Mouse (Mus musculus) midbrain, embryonic 14.5 days (tissue): ENCODE data around the gene Slco1a6. TPM values are rescaled to one million over a fixed set of nuclear protein-coding genes. Genes with fewer than 3 reads are reported as not detected.
"Not testable (repeated sequence)": the region's sequence is repeated elsewhere in the genome, so short reads cannot be mapped to it uniquely, and the experiment has no call there.

ENCODE experiments used
- ATAC-seq: fragments of 200-750 bp; cut with Nextera tagmentation; 2 replicates; pipeline ENCODE4 v1.8.0; 2017; ENCODE audit warnings: moderate number of reproducible peaks, moderate library complexity; ENCODE audit not compliant: low FRiP score, low TSS enrichment
- DNase-seq: peaks from one replicate; pipeline ENCODE4 v3.0.0-alpha.2; 2015
- H3K27ac ChIP-seq: fragments of 300-500 bp; sonication (generic); replicated peaks from 2 replicates; pipeline ENCODE4 v1.5.1; 2014; ENCODE audit warnings: mild to moderate bottlenecking, low read depth, low read length, moderate library complexity
- H3K27me3 ChIP-seq: fragments of 300-500 bp; sonication (generic); 2 replicates; pipeline ENCODE4 v1.6.1; 2014; ENCODE audit warnings: low read length, control low read depth, mixed read lengths; ENCODE audit not compliant: control insufficient read depth, insufficient read depth
- H3K36me3 ChIP-seq: fragments of 300-500 bp; sonication (generic); 2 replicates; pipeline ENCODE4 v1.6.1; 2014; ENCODE audit warnings: low read length, control low read depth; ENCODE audit not compliant: control insufficient read depth, insufficient read depth
- H3K4me1 ChIP-seq: fragments of 300-500 bp; sonication (generic); 2 replicates; pipeline ENCODE4 v1.6.1; 2014; ENCODE audit warnings: mild to moderate bottlenecking, antibody characterized with exemption, low read length, control low read depth; ENCODE audit not compliant: control insufficient read depth, insufficient read depth
- H3K4me2 ChIP-seq: fragments of 300-500 bp; sonication (generic); 2 replicates; pipeline ENCODE4 v1.6.1; 2014; ENCODE audit warnings: mild to moderate bottlenecking, low read length, moderate library complexity
- H3K4me3 ChIP-seq: fragments of 300-500 bp; sonication (generic); replicated peaks from 2 replicates; pipeline ENCODE4 v1.5.1; 2014; ENCODE audit warnings: low read depth, low read length
- H3K9ac ChIP-seq: fragments of 300-500 bp; sonication (generic); replicated peaks from 2 replicates; pipeline ENCODE4 v1.6.1; 2014; ENCODE audit warnings: mild to moderate bottlenecking, low read length, moderate library complexity
- H3K9me3 ChIP-seq: fragments of 300-500 bp; sonication (generic); 2 replicates; pipeline ENCODE4 v1.6.1; 2016; ENCODE audit warnings: low read length, control low read depth, mixed read lengths; ENCODE audit not compliant: control insufficient read depth
- WGBS: fragments of 180-500 bp; shearing (Covaris S2); extraction: QIAGEN DNeasy Blood & Tissue Kit; methylation state at CpG from one replicate; pipeline ENCODE4 v1.1.7; 2014; 5-methylcytosine and 5-hydroxymethylcytosine counted together
- polyA plus RNA-seq: library from polyadenylated mRNA; unstranded; fragments of >200 nt; fragmentation: Nextera tagmentation; extraction: Ambion mirVana; gene quantifications from 2 replicates; pipeline ENCODE4 v1.2.1, GENCODE M21; 2014

Slco1a6 gene
- polyA plus RNA-seq, 1 experiment from 2014 or later, result 0.54 TPM

DNA sequence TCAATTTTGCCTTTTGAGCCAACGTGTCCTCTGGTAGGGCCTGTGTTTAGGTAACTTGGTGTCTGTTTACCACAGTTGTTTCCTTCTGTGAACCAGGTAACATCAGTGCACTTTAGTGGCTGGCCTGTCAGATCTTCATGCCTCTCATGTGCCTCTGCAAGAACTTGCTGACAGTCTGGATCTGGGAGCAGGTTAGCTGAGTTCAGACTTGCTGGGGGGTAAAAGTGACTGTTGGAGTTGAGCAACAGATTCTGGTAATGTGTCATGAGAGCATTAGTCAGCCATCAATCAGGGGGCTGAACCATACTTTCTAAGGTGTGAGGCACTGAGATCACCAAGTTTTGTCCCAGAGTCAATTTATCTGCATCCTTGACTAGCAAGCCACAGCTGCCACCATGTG lies 16.4 kb downstream of the Slco1a6 start:
- ATAC-seq, result no peak
- 70% methylated on average over 1 of the region's 1 CpGs for WGBS
- Histone ChIP-seq H3K9ac (no peak overlapping the region), H3K36me3 (no peaks in the 10 kb centered on the region), H3K9me3 (no peaks in the 10 kb centered on the region), H3K27ac (no peak overlapping the region), H3K4me1 (no peaks in the 10 kb centered on the region), H3K27me3 (no peaks in the 10 kb centered on the region), H3K4me3 (no peak overlapping the region), H3K4me2 (no peak overlapping the region)
- no peak for DNase-seq

DNA sequence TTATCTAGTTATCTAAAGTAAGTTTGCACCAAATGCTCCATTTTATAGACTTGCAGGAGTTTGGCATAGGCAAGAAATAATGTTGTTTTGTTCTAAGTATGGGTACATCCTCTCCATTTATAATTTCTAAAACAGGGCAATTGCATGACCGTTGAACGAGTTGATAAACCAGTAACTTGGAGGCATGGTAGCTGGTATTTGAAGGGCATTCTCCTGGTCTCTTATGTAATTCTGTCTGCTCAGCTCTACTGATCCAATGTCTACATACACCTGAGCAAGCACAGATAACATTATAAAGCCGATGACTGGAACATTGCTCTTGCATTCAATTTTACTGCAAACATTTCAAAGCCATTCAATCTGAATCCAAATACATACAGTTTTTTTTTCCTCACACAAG lies 20.9 kb downstream of the Slco1a6 start:
- ATAC-seq (no peak), DNase-seq (no peak)
- H3K27me3 ChIP-seq, result no peaks in the 10 kb centered on the region
- no peak overlapping the region for H3K4me3 ChIP-seq
- no peak overlapping the region for H3K27ac ChIP-seq
- no peak overlapping the region for H3K9ac ChIP-seq
- no peak overlapping the region for H3K4me2 ChIP-seq
- 96% methylated on average over 3 of the region's 3 CpGs for WGBS
- H3K36me3 ChIP-seq, result no peaks in the 10 kb centered on the region
- no peaks in the 10 kb centered on the region for H3K4me1 ChIP-seq
- no peaks in the 10 kb centered on the region; the same call in 1 of the 2 replicates for H3K9me3 ChIP-seq

DNA sequence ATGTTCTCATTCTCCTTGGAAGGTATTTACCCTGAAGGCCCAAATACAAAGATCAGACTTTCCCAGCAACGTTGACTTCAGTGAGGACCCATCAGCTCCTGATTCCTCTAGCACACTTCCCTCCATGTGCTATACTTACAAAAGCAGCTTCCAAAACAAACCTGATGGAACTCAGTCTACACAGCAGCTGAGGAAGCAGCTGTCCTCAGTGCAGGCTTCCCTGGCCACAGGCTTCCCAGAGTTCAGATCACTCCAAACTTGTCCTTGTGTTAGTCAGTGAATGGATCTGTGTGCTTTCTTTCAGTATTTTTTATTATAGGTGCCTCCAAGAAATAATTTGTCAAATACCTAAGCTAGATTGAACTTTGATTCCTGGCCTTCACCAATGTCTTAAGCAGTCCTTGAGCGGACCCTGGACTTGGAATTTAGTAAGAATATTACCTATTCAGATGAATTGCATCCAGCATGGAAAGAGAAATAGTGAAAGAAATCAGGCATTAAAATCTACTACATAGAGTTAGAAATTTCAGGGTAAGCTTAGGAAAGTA lies 22.4 kb downstream of the Slco1a6 start:
- no peaks in the 10 kb centered on the region for H3K36me3 ChIP-seq
- ATAC-seq, result no peak
- WGBS, result 90% methylated on average over 2 of the region's 2 CpGs

DNA sequence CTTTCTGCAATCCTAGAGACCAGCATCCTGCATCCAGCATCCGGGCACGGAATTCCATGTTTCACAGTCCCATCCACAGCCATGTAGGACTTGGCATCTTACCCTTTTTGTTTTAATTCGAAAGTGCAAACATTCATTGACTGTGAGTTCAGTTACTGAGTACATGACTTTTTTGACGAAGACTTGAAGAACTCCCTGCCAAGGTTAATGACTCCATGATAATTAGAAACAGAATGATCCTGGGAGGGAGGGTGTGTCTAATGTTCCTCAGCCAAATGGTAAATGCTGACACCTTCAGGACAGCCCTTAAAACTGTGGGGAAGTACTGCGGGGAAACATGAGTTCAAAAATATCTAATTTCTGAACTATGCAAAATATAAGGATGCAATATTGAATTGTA lies 44.9 kb downstream of the Slco1a6 start:
- DNase-seq (no peak), ATAC-seq (no peak)
- Histone ChIP-seq H3K27ac (no peak overlapping the region), H3K9ac (no peak overlapping the region), H3K4me1 (no peaks in the 10 kb centered on the region), H3K27me3 (no peaks in the 10 kb centered on the region), H3K9me3 (no peaks in the 10 kb centered on the region), H3K4me3 (no peak overlapping the region), H3K36me3 (no peaks in the 10 kb centered on the region), H3K4me2 (no peak overlapping the region)
- 94% methylated on average over 5 of the region's 5 CpGs for WGBS

More for the DNA sequence above, 22.4 kb downstream of the Slco1a6 start:
- Histone ChIP-seq H3K4me3 (no peak overlapping the region), H3K27ac (no peak overlapping the region), H3K9me3 (no peaks in the 10 kb centered on the region; the same call in 1 of the 2 replicates), H3K4me2 (no peak overlapping the region), H3K27me3 (no peaks in the 10 kb centered on the region), H3K4me1 (no peaks in the 10 kb centered on the region), H3K9ac (no peak overlapping the region)
- no peak for DNase-seq

DNA sequence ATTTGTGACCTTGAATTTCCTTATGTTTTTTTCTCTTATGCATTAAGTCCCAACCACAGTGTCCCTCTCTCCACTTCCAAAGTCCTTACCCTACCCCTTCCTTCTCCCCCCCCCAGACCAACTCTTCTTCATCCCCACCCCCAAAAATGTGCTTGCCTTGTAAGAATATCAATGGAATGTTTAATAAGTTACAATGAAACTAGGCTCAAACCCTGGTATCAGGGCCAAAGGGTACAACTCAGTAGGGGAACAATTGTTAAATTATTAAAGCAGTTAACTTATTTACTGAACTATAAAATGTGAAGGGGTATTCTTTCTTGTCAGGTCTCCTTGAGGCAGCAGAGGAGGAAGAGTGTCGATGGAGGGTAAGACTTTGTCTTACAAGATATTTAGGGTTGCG lies 47.1 kb downstream of the Slco1a6 start:
- Histone ChIP-seq H3K27ac (no peak overlapping the region), H3K27me3 (no peaks in the 10 kb centered on the region), H3K9me3 (no peaks in the 10 kb centered on the region), H3K4me2 (no peak overlapping the region), H3K9ac (no peak overlapping the region), H3K36me3 (no peaks in the 10 kb centered on the region), H3K4me3 (no peak overlapping the region), H3K4me1 (no peaks in the 10 kb centered on the region)
- WGBS, result 90% methylated on average over 2 of the region's 2 CpGs
- ATAC-seq, result no peak
- DNase-seq, result no peak

DNA sequence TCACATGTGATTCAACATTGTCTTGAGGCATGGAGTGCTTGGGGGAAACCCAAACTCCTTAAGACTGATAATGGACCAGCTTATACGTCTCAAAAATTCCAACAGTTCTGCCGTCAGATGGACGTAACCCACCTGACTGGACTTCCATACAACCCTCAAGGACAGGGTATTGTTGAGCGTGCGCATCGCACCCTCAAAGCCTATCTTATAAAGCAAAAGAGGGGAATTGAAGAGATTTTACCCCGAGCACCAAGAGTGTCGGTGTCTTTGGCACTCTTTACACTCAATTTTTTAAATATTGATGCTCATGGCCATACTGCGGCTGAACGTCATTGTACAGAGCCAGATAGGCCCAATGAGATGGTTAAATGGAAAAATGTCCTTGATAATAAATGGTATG lies 54.2 kb downstream of the Slco1a6 start:
- not testable (repeated sequence) for ATAC-seq, H3K9ac ChIP-seq, H3K36me3 ChIP-seq, H3K27me3 ChIP-seq, H3K9me3 ChIP-seq, H3K27ac ChIP-seq, H3K4me1 ChIP-seq, H3K4me2 ChIP-seq, H3K4me3 ChIP-seq, DNase-seq
- WGBS, result 96% methylated on average over 2 of the region's 10 CpGs

DNA sequence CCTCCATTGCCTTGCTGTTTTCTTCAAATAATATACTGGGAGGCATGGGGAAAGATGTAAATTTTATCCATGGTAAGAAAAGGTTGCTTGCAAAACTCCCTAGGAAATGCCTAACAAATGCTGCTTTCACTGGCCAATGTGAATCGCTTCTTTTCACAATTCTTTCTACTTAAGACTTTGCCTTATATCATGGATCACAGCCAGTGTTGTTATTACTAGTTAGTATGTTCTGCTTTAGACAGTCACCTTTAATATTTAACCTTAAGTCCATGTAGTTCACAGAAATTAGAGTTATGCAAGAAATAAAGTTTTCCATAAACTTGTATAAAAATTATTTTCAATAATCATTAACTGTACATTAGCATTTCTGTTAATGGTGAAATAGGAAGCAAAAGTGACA lies 60.0 kb downstream of the Slco1a6 start:
- Histone ChIP-seq H3K27ac (no peak overlapping the region), H3K4me3 (no peak overlapping the region), H3K9ac (no peak overlapping the region), H3K9me3 (no peaks in the 10 kb centered on the region), H3K4me1 (no peaks in the 10 kb centered on the region), H3K27me3 (no peaks in the 10 kb centered on the region), H3K4me2 (no peak overlapping the region), H3K36me3 (no peaks in the 10 kb centered on the region)
- DNase-seq (no peak), ATAC-seq (no peak)
- WGBS, result 96% methylated on average over 1 of the region's 1 CpGs

DNA sequence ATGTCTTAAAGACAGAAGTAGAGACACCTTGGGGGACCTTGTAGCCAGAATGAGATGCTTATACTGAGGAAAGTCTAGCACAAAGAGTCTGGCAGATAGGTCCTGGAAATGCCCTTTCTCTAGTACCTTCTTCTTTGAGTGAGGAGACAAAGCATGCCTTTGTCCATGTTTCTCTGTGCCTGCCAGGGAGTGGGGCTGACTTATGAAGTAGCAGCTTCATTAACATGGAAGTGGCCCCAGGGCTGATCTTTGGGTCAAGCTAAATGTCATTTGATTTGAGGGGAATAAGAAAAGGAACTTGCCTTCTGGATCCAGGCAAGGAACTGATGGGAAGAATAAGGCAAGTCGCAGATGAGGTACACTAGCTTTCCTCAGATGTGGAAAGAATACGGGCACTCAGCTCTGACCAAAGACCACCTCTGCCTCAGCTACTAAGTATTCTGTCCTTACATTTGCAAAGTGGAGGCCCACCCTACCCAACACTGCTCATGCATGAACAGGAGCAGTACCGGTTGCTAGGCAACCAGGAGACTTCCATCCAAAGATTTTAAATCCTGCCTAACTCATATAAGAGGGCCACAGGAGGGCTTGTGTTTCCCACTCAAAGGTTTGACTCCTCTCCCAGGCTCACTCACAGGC lies 96.5 kb downstream of the Slco1a6 start:
- 18% methylated on average over 3 of the region's 3 CpGs for WGBS

DNA sequence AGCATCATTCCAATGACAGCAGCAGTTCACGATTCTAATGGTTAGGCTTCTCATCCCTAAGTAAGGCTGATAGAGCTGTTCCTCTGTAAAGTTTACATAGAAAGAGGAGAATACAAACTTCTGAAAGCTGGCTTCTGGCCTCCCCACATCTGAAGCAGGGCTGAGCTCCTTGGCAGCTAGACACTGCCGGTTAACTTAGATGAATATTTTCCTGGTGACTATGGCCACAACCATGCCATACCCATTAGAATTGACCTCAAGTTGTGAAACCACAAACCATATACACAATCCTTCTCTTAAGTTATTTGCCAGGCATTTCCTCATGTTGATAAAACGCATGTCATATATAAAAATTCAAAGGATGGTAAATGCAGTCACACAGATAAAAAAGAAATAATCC lies 117.2 kb downstream of the Slco1a6 start:
- Histone ChIP-seq H3K4me1 (no peaks in the 10 kb centered on the region), H3K27me3 (no peaks in the 10 kb centered on the region), H3K4me3 (no peak overlapping the region), H3K9ac (no peak overlapping the region), H3K36me3 (no peaks in the 10 kb centered on the region), H3K9me3 (no peaks in the 10 kb centered on the region), H3K4me2 (no peak overlapping the region), H3K27ac (no peak overlapping the region)
- no peak for ATAC-seq
- WGBS, result 92% methylated on average over 3 of the region's 3 CpGs
- no peak for DNase-seq

More for the DNA sequence above, 96.5 kb downstream of the Slco1a6 start:
- Histone ChIP-seq H3K4me1 (peaks cover 10% of the 10 kb centered on the region), H3K4me2 (no peak overlapping the region), H3K9me3 (no peaks in the 10 kb centered on the region), H3K27me3 (no peaks in the 10 kb centered on the region), H3K36me3 (no peaks in the 10 kb centered on the region), H3K27ac (0 out of 2 replicates have a peak overlapping the region, but pooled peaks have one; percentile 26), H3K9ac (no peak overlapping the region), H3K4me3 (no peak overlapping the region)
- ATAC-seq (peak; percentile 84), DNase-seq (peak; percentile 79)
